Mouse (Mus musculus) hindbrain, embryonic 10.5 days (tissue): ENCODE measurements around the gene Mgp. TPM values are rescaled to one million over a fixed set of nuclear protein-coding genes. Genes with fewer than 3 reads are reported as not detected.

Experiments used
- DNase-seq: peaks from one replicate; pipeline ENCODE4 v3.0.0-alpha.2; 2017; ENCODE audit warnings: low spot score
- H3K27ac ChIP-seq: fragments of 300-500 bp; sonication (generic); 2 replicates; pipeline ENCODE4 v1.5.1; 2016; ENCODE audit warnings: mild to moderate bottlenecking, moderate library complexity
- H3K27me3 ChIP-seq: fragments of 300-500 bp; sonication (generic); 2 replicates; pipeline ENCODE4 v1.6.1; 2016; ENCODE audit warnings: mild to moderate bottlenecking; ENCODE audit not compliant: poor library complexity, insufficient read depth, severe bottlenecking
- H3K36me3 ChIP-seq: fragments of 300-500 bp; sonication (generic); 2 replicates; pipeline ENCODE4 v1.6.1; 2016; ENCODE audit warnings: mild to moderate bottlenecking, moderate library complexity
- H3K4me1 ChIP-seq: fragments of 300-500 bp; sonication (generic); replicated peaks from 2 replicates; pipeline ENCODE4 v1.6.1; 2016; ENCODE audit warnings: mild to moderate bottlenecking
- H3K4me3 ChIP-seq: fragments of 300-500 bp; sonication (generic); 2 replicates; pipeline ENCODE4 v1.5.1; 2016; ENCODE audit warnings: mild to moderate bottlenecking, moderate library complexity
- H3K9me3 ChIP-seq: fragments of 300-500 bp; sonication (generic); 2 replicates; pipeline ENCODE4 v1.6.1; 2016; ENCODE audit warnings: mild to moderate bottlenecking, moderate library complexity
- WGBS: fragments of 180-500 bp; shearing (Covaris S2); methylation state at CpG from one replicate; pipeline ENCODE4 v1.1.7; 2016; 5-methylcytosine and 5-hydroxymethylcytosine counted together
- polyA plus RNA-seq: library from polyadenylated mRNA; unstranded; fragments of >200 nt; fragmentation: Nextera tagmentation; extraction: Ambion mirVana; gene quantifications from 2 replicates; pipeline ENCODE4 v1.2.1, GENCODE M21; 2016

Gene Mgp
- polyA plus RNA-seq, 1 experiment from 2014 or later = 3.3 TPM

- DNase-seq = no peak
- Histone ChIP-seq H3K4me3 (no peak overlapping the region), H3K27ac (no peak overlapping the region), H3K27me3 (no peaks in the 10 kb centered on the region), H3K4me1 (no peaks in the 10 kb centered on the region), H3K36me3 (no peaks in the 10 kb centered on the region), H3K9me3 (no peaks in the 10 kb centered on the region)
- 55% methylated on average over 2 of the region's 2 CpGs for WGBS
These were observed 30.7 kb downstream of the Mgp start for GRCm38 (mm10) chr6:136844903-136845302.

DNA sequence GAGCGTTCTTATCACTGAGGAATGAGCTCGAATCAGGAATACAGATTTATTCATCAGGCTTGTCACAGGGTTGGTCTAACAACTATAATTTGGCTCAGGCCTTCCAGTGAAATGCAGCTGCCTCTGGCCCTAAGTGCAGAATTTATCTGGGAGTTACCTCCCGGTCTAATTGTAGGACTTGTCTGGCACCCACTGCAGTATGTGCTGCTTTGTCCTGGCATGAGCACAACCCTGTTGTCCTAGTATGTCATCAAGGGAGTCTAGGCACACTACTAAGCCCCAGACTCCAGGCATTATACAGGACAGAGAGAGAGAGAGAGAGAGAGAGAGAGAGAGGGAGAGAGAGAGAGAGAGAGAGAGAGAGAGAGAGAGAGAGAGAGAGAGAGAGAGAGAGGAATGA lies 38.3 kb downstream of the Mgp start:
- Histone ChIP-seq H3K4me1 (no peaks in the 10 kb centered on the region), H3K27ac (no peak overlapping the region), H3K4me3 (no peak overlapping the region), H3K27me3 (no peaks in the 10 kb centered on the region), H3K9me3 (no peaks in the 10 kb centered on the region), H3K36me3 (no peaks in the 10 kb centered on the region)
- no peak for DNase-seq
- WGBS = 84% methylated on average over 3 of the region's 3 CpGs

DNA sequence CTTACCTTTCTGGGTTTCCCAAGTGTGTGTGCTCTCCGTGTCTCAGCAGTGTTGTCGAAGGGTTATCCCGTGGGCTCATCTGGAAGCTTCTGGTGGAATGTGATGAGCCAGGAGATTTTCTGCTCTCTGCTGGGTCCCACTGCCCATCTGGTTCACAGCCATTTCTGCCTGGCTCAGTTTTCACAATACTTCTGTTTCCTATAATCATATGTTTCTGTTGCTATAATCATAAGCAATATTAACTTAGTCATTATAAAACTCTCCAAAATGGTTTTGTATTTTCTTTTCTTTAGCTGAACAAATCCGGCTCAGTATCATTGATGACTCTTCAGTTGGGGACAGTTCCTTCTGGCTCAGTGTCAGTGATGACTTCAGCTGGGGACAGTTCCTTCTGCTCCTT lies 40.3 kb downstream of the Mgp start, which contains the start of gene Smco3:
Gene Smco3 (minus strand): TSS at position 101 of the 400 bp plus-strand sequence.
- WGBS = 57% methylated on average over 4 of the region's 4 CpGs
- H3K4me3 ChIP-seq = no peak within 1 kb of the TSS

GRCm38 (mm10) chr6:136831712-136832111 lies 43.9 kb downstream of the Mgp start:
- H3K27ac ChIP-seq = no peak overlapping the region
- no peak overlapping the region for H3K4me3 ChIP-seq
- H3K4me1 ChIP-seq = peaks cover 10% of the 10 kb centered on the region
- 76% methylated on average over 5 of the region's 5 CpGs for WGBS
- no peaks in the 10 kb centered on the region for H3K36me3 ChIP-seq
- no peak for DNase-seq
- H3K9me3 ChIP-seq = no peaks in the 10 kb centered on the region
- H3K27me3 ChIP-seq = no peaks in the 10 kb centered on the region

More for the DNA sequence above, 40.3 kb downstream of the Mgp start, which contains the start of gene Smco3:
- Histone ChIP-seq H3K4me1 (no peaks in the 10 kb centered on the region), H3K27ac (no peak within 1 kb of the TSS), H3K36me3 (no peaks in the 10 kb centered on the region), H3K9me3 (no peaks in the 10 kb centered on the region), H3K27me3 (no peaks in the 10 kb centered on the region)
- DNase-seq = no peak

GRCm38 (mm10) chr6:136828681-136829080 lies 46.9 kb downstream of the Mgp start:
- peaks cover 22% of the 10 kb centered on the region for H3K36me3 ChIP-seq
- peak overlapping the region; percentile 98 for H3K27ac ChIP-seq
- peaks cover 14% of the 10 kb centered on the region for H3K4me1 ChIP-seq
- DNase-seq = no peak
- no peaks in the 10 kb centered on the region for H3K9me3 ChIP-seq
- H3K27me3 ChIP-seq = no peaks in the 10 kb centered on the region
- peak overlapping the region; percentile 99 for H3K4me3 ChIP-seq
- 33% methylated on average over 4 of the region's 4 CpGs for WGBS

- Histone ChIP-seq H3K27ac (peak within 1 kb of the TSS; percentile 98), H3K36me3 (peaks cover 26% of the 10 kb centered on the region), H3K4me3 (peak within 1 kb of the TSS; percentile 99), H3K27me3 (no peaks in the 10 kb centered on the region), H3K9me3 (no peaks in the 10 kb centered on the region), H3K4me1 (peaks cover 14% of the 10 kb centered on the region)
- WGBS = under 1% methylated on average over 45 of the region's 45 CpGs
- peak; percentile 96 for DNase-seq
These were observed 47.6 kb downstream of the Mgp start, which contains the start of gene Wbp11 for GRCm38 (mm10) chr6:136827881-136828561. Wbp11 (minus strand) TSS chr6:136828233.

DNA sequence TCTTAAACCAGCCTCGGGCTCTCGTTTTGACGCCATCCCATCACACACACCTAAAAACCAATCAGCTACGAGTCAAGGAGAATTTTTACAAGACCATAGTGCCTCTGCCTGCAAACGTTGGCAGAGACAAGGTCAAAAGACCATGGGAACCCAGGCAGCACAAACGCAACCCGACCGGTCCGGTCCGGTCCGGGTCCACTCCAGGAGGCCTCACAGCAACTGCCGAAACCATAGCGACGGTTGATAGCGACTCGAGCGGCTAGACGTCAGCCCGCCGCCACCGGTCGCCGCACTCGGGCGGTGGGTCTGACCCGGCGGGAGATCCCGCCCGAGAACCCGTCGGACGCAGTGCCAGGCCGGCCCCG lies 48.1 kb downstream of the Mgp start, which contains the start of gene BC049715:
Gene BC049715 (plus strand): TSS at position 111 of the 365 bp plus-strand sequence.
- peaks cover 31% of the 10 kb centered on the region for H3K36me3 ChIP-seq
- no peak for DNase-seq
- peak within 1 kb of the TSS; percentile 99 for H3K4me3 ChIP-seq
- WGBS = under 1% methylated on average over 34 of the region's 34 CpGs
- H3K27me3 ChIP-seq = no peaks in the 10 kb centered on the region
- H3K27ac ChIP-seq = peak within 1 kb of the TSS; percentile 98
- peaks cover 14% of the 10 kb centered on the region for H3K4me1 ChIP-seq
- H3K9me3 ChIP-seq = no peaks in the 10 kb centered on the region

GRCm38 (mm10) chr6:136827116-136827515 lies 48.5 kb downstream of the Mgp start:
- peak overlapping the region; percentile 99 for H3K4me3 ChIP-seq
- DNase-seq = no peak
- H3K27ac ChIP-seq = peak overlapping the region; percentile 98
- no peaks in the 10 kb centered on the region for H3K27me3 ChIP-seq
- peaks cover 35% of the 10 kb centered on the region for H3K36me3 ChIP-seq
- H3K9me3 ChIP-seq = no peaks in the 10 kb centered on the region
- 20% methylated on average over 7 of the region's 7 CpGs for WGBS
- H3K4me1 ChIP-seq = peaks cover 14% of the 10 kb centered on the region

GRCm38 (mm10) chr6:136824987-136825386 lies 50.6 kb downstream of the Mgp start:
- H3K4me3 ChIP-seq = no peak overlapping the region
- no peaks in the 10 kb centered on the region for H3K9me3 ChIP-seq
- H3K27me3 ChIP-seq = no peaks in the 10 kb centered on the region
- DNase-seq = no peak
- peaks cover 56% of the 10 kb centered on the region for H3K36me3 ChIP-seq
- WGBS = 95% methylated on average over 8 of the region's 8 CpGs
- H3K27ac ChIP-seq = no peak overlapping the region
- peaks cover 14% of the 10 kb centered on the region for H3K4me1 ChIP-seq

Other genes with a start within 250 kb of the Mgp start
- gene Plbd1, start 213.9 kb downstream of the Mgp start, polyA plus RNA-seq = 1.8 TPM in 2 replicates
- gene Gucy2c, start 94.1 kb downstream of the Mgp start, polyA plus RNA-seq = 0.05 and 0.11 TPM in 2 replicates
- 0.65 and 0.78 TPM in 2 replicates for gene Hist4h4, start 71.4 kb downstream of the Mgp start, polyA plus RNA-seq
- gene H2afj, start 67.6 kb downstream of the Mgp start, polyA plus RNA-seq = 105 and 120 TPM in 2 replicates
- gene BC049715, start 48.2 kb downstream of the Mgp start, polyA plus RNA-seq = 1.1 and 2.3 TPM in 2 replicates
- 140 and 155 TPM in 2 replicates for gene Wbp11, start 47.6 kb downstream of the Mgp start, polyA plus RNA-seq
- not detected in 2 replicates for gene Smco3, start 40.4 kb downstream of the Mgp start, polyA plus RNA-seq
- gene Art4, start 18.1 kb downstream of the Mgp start, polyA plus RNA-seq = 1.7 and 2.3 TPM in 2 replicates
- 0.24 TPM in 1 of 2 replicates, not detected in the other for gene Erp27, start 46.4 kb upstream of the Mgp start, polyA plus RNA-seq
- not detected in 2 replicates for gene Pde6h, start 48.0 kb upstream of the Mgp start, polyA plus RNA-seq
- 26.5 and 35.2 TPM in 2 replicates for gene Arhgdib, start 66.1 kb upstream of the Mgp start, polyA plus RNA-seq